Mouse (Mus musculus) CD4-positive, CD25-positive, alpha-beta regulatory T cell, adult 2 months (primary cell): ENCODE results near the gene AU041133.
A peak's percentile ranks its signal among the peaks of the same experiment; 100 is the strongest.

Experiments
- DNase-seq: peaks from one replicate; pipeline ENCODE4 v3.0.0-alpha.2; 2012; ENCODE audit warnings: low read depth, low spot score

The AU041133 gene

GRCm38 (mm10) chr10:82127850-82128401 lies at the start of gene AU041133:
AU041133 (plus strand) TSS chr10:82128013.
- DNase-seq = peak; percentile 91

GRCm38 (mm10) chr10:82082728-82083621 lies 44.8 kb upstream of the AU041133 start, which contains the start of gene BC024063:
BC024063 (plus strand) TSS chr10:82083353.
- peak; percentile 81 for DNase-seq

- DNase-seq = peak; percentile 1
These were observed 44.2 kb upstream of the AU041133 start for GRCm38 (mm10) chr10:82083622-82083971.

GRCm38 (mm10) chr10:82117206-82117605 lies 10.6 kb upstream of the AU041133 start:
- DNase-seq = no peak

GRCm38 (mm10) chr10:82145282-82145681 lies 17.5 kb downstream of the AU041133 start:
- DNase-seq = no peak

- DNase-seq = no peak
These were observed 19.8 kb downstream of the AU041133 start for GRCm38 (mm10) chr10:82147571-82147970.

- no peak for DNase-seq
These were observed 40.0 kb downstream of the AU041133 start for GRCm38 (mm10) chr10:82167777-82168176.

- no peak for DNase-seq
These were observed 42.0 kb downstream of the AU041133 start for GRCm38 (mm10) chr10:82169776-82170175.

- DNase-seq = peak; percentile 58
These were observed 43.0 kb downstream of the AU041133 start for GRCm38 (mm10) chr10:82170808-82171207.

- peak; percentile 86 for DNase-seq
These were observed 50.6 kb downstream of the AU041133 start for GRCm38 (mm10) chr10:82178257-82179064.
